Mouse (Mus musculus): ENCODE data around the gene Wdsub1.

DNA sequence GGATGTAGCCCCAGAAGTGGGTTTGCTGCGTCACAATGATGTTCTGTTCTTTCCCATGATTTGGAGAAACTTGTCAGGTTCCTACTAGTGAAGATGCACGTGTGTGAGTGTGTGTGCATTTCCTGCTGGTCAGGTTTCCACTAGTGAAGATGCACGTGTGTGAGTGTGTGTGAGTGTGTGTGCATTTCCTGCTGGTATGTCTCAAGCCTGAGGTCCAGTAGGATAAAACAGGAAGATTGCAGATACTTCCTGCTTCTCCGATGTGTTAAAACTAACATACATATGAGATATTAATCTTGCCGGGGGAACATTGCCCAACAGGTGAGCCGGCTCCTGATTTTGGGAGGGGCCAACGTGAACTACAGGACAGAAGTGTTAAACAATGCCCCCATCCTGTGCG, 67.4 kb downstream of the Wdsub1 start:
- no peak for TF ChIP-seq POLR2A (IDR thresholded peaks at IDR 0.05; ENCODE audit: borderline replicate concordance, extremely low read depth, low read depth, low read length)
- no peak for TF ChIP-seq CTCF (IDR thresholded peaks at IDR 0.05; ENCODE audit: insufficient read depth, low read length)
